Mouse (Mus musculus) adrenal gland, postnatal 4 days (tissue): ENCODE results near the gene Fchsd2. TPM values are rescaled to one million over a fixed set of nuclear protein-coding genes. Genes with fewer than 3 reads are reported as not detected.

Experiments used
- DNase-seq, 2 experiments: peaks; one replicate each; pipeline ENCODE4 v3.0.0; 2021 to 2022; ENCODE audit warnings: low spot score in 2 of 2, mixed read lengths in 2 of 2
- total RNA-seq, 2 experiments: library from RNA; stranded (reverse); gene quantifications; 2 replicates each; pipeline ENCODE4 v1.2.3; 2021

Gene Fchsd2
- total RNA-seq, 2 experiments from 2014 or later = 37.8 to 39.9 TPM

DNA sequence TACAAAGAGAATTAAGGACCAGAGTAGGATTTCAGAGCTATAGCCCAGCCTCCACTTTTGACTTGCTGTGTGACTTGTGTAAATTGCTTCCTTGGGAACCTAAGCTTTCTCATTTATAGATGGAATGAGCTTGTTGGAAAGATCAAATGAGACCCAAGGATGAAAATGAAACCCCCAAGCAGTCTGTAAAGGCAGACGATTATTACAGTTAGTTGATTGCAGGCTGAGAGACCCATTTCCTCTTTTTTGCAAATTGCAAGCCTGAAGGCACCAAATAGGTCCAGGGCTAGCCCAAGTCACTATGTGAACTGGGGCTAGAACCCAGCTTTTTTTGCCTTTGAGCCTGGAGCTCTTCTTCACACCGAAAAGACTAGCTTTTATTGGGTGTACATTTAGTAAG is 218.4 kb downstream of the Fchsd2 start:
- DNase-seq = no peak

DNA sequence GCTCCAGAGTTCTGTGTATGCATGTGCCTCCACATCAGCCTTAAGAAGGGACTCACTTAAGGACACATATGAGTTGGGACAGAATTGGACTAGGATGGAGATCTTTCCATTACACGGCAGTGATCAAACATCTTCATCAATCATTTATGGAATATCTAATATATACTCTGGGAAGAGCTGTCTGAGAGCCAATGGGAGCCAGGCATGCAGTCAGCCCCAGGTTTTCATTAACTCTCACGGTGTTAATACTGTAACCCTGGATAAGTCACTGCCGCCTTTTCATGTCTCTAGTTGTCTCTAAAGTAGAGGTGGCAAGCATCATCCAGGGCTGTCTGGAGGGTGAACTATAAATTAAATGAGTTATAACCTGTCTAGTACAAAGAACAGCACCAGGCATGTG is 220.4 kb downstream of the Fchsd2 start:
- no peak for DNase-seq

DNA sequence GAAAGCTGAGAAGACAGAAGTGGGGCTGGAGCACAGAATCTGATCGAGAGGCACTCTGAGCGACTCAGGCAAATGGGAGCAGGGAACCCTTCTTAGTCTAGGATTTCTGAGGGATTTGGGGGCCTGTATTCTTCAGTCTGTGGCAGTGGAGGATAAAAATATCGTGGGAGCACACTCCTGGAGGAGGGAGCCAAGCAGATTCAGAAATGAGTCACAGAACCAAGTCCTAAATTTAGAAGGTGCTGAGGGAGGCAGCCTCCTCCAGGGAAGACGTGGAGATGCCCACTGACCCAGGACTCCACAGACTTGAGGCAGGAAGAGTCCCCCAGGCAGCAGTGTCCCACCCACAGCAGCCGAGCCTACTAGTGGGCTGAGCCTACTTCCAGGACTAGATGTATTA is 221.7 kb downstream of the Fchsd2 start:
- no peak for DNase-seq

- no peak for DNase-seq
Observed at GRCm38 (mm10) chr7:101315699-101316098, 223.0 kb downstream of the Fchsd2 start.

GRCm38 (mm10) chr7:101316591-101317001 is 223.9 kb downstream of the Fchsd2 start:
- DNase-seq = no peak

- DNase-seq = no peak
Observed at GRCm38 (mm10) chr7:101317014-101317413, 224.4 kb downstream of the Fchsd2 start, which contains the start of gene Stard10. TSS of gene Stard10 (plus strand) at chr7:101317086.

- no peak for DNase-seq
Observed at GRCm38 (mm10) chr7:101318848-101319247, 226.2 kb downstream of the Fchsd2 start.

DNA sequence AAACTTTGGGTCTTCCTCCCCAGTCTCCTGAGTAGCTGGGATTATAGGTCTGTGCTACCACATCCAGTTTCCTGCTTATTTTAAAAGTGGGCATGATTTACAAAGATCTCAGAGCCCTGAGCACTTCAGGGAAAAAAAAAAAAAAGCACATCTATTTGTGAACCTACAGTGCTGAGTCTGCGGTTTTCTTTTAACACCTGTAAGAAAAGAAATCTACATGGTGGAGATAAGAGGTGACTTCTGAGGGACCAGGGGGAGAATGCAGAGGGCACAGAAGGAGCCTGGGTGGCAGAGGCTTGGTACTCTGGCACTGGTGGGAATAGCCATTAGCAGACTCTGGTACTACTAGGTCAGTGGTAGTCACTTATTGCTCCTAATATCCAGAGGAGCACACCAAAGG is 227.1 kb downstream of the Fchsd2 start:
- no peak for DNase-seq

DNA sequence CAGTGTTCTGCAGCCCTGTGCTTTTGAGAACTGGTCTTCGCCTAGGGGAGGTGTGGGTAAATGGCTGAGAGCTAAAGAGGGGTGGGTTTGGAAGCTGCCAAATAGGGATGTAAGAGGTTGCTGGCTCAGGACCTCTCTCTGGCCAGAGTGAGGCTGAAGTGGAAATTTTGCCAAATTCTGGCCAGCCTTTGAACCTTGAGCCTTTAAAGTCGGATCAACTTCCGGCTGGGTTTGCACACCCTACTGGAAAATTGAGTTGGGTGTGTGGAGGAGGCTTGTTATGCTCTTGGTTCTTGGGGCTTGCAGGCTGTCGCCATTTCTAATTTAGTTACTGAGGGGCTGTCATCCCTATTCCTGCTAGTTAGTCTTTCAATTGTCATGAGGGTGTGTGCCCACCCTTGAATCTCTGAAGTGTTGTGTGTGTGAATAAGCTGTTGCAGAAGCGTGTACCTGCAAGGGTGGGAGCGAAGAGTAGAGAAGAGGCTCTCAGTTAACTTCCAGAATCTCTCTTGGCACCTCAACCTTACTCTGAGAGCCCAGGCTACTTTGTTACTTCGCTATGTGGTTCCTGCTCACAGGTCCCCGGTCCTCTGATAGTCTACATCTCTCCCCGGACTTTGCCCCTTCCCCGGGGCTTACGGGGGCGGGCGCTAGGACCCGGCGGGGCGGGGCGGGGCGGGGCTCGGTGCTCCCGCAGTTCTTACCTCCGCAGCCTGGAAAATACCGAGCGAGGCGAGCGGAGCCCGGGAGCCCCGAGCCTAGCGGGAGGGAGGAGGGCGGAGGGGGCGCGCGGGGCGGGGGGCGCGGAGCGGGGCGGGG is 227.9 kb downstream of the Fchsd2 start:
- DNase-seq = no peak

GRCm38 (mm10) chr7:101321218-101321827 is 228.7 kb downstream of the Fchsd2 start:
- peak in 1 of 2 experiments; percentile 21 for DNase-seq

GRCm38 (mm10) chr7:101323141-101323594 is 230.5 kb downstream of the Fchsd2 start:
- no peak for DNase-seq

- no peak for DNase-seq
Observed at GRCm38 (mm10) chr7:101324142-101324962, 231.7 kb downstream of the Fchsd2 start.

DNA sequence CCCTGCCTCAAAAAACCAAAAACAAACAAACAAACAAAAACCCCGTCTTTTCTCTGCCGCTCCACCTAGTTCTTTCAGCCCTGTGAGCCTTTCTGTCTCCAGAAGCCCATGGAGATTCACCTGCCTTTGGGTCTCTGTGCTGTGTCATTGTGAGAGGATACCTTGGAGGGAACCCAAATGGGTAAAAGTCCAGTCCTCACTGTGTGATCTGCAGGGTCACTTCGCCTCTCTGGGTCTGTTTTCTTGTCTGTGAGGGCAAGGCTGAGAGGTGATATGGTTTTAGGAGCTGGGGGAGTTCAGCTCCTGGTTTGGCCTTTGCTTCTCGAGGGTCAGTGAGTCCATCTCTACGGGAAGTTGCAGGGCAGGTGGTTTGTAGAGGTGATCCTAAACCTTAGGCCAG is 233.3 kb downstream of the Fchsd2 start:
- no peak for DNase-seq

DNA sequence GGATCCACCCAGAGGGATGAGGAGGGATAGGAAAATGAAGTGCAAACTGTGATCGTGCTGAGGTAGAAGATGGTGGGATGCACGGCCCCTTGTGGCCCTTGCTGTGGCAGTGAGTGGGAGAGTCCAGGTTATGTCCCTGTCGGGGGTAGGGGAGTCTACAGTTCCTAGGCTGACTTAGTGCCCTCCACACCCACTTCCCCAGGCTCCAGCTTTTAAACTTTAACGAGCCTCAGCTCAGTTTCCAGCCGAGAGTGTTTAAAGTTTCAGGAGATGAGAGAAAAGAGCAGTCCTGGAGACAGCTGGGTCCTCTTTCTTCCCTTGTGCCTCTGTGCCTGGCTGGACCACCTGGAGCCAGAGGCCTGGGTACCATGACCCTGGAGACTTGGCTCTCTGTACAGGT is 234.6 kb downstream of the Fchsd2 start:
- no peak for DNase-seq

DNA sequence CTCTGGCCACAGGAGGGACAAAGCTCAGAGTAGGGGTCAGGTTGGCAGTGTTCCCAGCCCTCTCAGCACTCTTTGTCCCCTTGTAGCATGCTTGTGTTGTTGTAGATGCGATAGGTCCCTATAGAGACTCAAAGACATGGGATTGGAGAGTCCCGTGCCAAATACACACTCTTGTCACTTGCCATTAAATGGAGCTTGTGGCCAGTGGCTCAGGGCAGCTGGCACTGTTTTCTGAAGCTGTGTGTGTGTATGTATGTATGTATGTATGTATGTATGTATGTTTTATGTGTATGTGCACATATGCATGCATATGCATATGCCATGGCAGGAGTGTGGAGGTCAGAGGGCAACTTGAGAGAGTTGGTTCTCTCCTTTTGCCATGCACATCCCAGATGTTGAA is 235.1 kb downstream of the Fchsd2 start:
- DNase-seq = no peak

DNA sequence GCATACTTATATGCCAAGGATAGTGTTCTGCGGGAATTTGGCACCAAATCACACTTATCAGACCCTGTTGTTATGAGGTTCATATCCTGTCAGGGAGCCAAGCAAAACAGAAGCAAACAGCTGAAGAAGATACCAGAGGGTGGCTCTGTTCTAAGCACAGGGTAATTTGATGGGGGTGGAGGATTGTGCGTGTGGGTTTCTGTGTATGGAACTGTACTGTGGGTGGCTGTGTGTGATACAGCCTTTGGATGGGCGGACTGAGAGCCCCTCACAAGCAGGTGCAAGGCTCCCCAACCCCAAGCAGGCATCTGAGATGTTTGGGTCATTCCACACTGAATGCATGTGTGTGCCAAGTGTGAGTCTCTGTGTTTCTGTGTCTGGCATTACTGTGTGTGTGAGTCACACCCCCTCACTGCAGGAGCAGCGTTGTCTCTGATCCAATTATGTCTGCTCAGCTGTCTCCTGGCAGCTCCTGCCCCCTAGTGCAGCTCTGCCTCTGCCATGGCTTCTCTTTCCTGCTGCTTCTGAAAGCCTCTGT is 236.0 kb downstream of the Fchsd2 start:
- no peak for DNase-seq

DNA sequence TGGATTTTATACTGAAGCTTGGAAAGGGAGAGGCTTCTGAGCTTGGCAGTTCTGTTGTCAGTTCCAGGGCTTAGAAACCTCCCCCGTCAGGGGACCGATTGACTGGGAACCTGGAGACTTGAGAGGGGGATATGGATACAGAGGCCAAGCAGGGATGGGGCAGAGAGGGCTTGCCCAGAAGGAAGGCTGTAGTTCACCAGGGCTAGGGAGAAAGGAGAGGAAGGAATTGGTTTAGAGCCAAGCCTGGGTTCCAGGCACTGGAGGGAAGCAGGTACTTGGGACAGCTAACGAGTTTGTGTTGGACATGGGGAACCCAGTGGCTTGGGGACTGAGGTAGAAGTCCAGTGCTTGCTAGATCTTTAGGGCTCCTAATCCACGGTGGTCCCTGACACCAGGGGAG is 236.9 kb downstream of the Fchsd2 start:
- no peak for DNase-seq

- DNase-seq = no peak
Observed at GRCm38 (mm10) chr7:101330074-101330840, 237.6 kb downstream of the Fchsd2 start.

- DNase-seq = no peak
Observed at GRCm38 (mm10) chr7:101330841-101331173, 238.1 kb downstream of the Fchsd2 start.

DNA sequence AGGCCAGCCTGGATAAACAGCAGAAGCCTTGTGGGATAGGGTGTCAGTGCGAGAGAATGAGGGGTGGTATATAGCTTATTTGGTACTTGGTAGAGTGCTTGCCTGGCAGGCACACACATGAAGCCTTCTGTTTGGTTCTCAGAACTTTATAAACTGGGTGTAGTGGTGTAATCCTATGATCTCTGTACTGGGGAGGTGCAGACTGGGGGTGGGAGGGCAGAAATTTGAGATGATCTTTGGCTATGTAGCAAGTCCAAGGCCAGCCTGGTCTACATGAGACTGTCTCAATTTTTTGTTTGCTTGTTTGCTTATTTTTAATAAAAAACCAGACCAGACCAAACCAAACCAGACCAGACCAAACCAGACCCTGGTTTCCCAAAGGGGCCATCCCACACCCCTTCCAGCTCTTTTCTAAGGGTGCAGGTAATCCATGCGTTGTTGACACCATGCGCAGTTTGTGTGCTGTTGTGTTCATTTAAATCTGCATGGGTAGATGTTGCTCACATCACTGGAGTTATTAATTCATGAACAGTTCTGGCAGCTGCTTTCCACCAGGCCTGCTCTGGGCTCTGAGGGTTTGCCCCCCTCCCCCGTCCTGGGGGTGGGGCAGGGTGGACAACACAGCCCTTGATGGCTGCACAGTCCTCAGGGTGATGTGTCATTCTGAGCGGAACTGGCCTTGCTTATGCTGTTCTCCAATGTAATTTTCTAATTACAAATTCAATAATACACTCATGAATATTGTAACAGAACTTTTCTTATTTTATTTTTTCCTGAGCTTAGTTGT is 239.6 kb downstream of the Fchsd2 start:
- DNase-seq = no peak
